Mouse (Mus musculus) layer of hippocampus, adult 11-12 months (tissue): ENCODE measurements around the gene Ptprd.

Experiments used
- DNase-seq: peaks from one replicate; pipeline ENCODE4 v3.0.0; 2022; ENCODE audit warnings: low spot score

Ptprd gene

DNA sequence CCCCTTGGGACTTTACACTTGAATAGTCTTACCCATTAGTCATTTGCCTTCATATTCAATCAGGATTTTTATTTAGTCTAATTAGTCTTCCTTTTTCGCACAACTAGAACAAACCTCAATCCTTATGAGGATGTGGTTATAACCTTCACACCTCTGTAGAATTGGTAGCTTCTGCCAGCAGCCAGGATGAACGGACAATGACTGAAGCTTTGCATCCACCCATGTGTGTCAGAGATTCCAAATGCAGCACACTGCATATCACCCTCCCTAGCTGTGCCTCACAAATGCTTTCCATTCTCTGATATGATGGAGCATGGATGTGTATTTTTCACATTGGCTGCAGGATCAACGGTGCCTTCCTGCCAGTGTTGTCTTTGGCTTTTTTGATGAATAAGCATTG is 1898.0 kb downstream of the Ptprd start:
- DNase-seq: no peak

DNA sequence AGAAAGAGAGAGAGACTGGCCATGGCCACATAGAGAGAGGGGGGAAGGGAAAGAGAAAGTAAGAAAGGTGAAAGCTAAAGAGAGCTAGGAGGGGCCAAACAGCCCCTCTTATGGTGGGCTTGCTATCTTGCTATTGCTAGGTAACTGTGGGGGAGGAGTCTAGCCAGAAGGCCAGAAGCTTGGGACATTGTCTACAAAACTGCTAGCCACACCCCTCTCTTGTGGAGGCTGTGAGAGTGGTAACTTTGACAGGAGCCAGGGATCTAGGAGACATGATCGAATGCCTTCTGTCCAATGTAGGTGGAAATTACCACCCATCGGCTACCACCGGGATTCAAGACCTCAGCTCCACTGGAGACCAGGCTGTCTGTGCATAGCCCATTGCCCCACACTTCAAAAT is 1899.2 kb downstream of the Ptprd start:
- DNase-seq: no peak

DNA sequence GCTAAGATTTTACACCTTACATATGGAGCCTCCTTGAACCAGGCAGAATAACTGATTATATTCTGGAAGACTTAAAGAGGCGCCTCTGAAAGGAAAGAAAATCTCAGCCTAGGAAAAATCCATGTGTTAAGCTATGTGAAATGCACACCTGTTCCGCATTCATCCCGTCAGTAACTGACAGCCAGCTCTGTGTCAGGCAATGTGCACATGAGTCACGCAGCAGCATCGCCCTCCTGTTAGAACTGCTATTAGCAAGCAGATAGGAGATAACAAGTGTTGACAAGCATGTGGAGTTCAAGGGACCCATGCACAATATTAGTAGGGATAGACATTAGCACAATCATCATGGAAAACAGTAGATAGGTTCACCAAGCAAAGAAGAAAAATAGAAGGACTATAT is 1905.8 kb downstream of the Ptprd start:
- DNase-seq: no peak

DNA sequence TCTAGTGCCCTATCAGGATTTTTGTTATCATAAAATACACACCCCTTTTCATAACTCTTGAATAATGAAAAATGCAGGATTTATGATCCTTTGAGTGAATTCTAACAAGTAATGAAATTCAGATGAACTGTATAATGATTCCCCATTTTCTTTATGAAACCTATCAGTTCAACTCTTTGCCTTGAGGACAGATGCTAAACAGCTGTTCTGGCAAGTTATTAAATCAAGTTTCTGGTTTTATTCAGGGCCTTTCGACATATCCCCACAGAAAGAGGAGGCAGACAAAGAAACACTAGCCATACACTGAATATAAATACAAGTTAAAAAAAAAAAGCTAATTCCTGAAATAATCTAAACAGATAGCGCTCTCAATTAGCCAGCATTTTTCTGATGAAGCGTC is 1914.4 kb downstream of the Ptprd start:
- no peak for DNase-seq

DNA sequence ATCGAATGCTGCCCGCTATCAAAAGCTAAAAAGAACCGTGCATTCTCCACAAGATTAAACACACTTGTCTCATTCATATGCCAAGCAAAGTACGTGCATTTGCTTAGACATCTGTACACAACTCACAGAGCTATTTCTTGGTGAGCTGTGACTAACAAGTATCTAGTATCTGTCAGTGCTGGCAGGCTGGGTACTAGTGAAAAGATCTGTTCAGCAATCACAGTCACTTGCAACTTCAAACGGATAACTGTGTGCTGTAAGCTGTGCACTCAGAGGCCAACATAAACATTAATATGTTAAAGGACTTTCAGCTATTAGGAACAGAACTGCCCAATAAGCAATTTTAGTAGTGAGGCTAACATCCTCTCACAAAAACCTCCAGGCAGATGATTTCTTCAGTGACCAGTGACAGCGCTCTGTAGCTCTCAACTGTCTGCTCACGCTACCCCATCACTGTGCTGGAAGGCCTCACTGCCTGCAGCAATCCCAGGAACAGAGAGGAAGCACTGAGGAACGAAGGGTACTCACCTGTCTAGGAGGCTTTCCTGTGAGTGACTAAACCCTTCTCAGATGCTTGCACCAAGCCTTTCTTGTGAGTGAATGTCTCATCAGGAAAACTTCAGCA is 1918.9 kb downstream of the Ptprd start:
- DNase-seq: no peak

DNA sequence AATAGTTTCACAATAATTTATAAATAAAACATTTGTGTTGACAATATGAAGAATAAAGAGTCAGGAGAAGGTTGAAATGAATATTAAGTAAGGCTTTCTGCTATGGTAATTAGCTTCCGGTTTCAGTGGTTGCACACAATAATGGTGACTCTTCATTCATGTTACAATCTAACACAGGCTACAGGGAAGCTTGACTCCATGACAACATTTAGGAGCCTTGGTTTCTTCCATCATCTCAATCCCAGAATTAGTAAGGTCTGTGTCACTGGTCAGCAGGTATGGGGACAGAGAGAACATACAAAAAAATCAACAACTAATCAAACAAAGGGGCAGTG is 1921.3 kb downstream of the Ptprd start:
- no peak for DNase-seq

DNA sequence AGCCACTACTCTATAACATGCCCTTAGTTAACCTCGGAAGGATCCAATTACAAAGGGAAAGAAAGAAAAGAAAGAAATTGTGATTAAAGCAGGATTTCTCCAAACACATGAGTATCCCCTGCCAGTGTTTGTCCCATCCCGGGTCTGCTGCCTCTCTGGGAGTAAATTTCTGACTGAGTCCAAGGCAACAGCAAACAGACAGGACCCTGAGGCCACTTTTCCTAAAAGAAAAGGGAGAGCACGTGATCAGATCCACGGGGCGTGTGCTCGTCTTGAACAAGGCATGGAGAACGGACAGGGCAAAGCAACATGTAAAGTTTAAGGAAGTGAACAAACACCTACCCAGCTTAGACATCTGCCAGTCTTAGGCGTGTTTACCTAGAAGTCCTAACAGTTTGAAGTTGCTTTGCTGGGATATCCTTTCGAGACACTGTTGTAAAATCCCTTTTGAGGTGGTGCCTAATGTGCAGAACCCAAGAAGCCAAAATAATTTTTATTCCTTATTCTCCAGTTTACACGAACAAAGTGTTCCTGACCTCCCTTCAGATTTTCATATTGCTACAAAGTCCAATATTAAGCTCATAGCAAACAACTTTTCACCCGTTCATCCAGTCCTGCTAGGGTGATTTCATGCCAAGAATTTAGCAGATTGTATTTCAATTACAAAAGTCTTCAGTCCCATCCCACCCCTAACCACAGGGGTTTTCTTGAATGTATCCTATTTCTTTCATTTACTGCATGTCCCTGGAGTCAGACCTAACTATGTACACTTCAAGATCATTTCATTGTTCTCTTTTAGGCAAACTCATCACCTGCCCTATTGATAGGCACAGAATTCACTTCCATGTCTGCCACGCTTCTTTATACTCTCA is 1921.9 kb downstream of the Ptprd start:
- no peak for DNase-seq

DNA sequence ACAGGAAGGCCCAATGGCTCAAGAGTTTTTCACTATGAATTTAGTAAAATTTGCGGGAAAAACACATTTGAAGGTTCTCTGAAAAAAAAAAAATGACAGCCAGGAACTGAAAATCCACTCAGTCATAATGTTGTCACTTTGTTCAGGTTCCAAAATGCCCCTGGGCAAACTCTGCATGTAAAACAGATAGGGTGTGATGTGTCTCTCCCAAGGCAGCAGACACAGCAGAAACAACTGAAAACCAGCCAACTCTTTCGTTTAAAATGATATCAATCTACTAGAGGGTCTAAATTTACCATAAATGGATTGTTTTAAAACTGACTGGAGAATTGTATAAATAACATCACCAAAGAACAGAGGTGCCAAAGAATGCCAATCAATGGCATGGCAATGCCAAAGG is 1925.7 kb downstream of the Ptprd start:
- DNase-seq: no peak

DNA sequence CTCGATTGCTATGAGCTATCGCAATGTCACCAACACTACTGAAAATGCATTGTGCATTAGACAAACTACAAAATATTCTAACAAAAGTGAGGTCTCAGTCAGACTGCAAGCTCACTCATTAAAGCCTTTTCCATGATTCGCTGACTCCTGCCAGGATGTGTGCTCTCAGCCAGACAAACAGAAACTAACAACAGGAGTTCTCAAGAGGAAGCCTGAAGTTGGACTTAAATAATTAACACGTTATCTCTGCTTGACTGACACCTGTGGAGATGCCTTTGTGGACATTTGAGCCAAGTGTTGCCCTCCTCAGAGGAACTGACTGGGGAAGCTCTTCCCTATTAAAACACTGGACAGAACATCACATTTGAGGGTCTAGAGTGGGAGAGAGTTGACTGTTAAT is 1928.9 kb downstream of the Ptprd start:
- no peak for DNase-seq

DNA sequence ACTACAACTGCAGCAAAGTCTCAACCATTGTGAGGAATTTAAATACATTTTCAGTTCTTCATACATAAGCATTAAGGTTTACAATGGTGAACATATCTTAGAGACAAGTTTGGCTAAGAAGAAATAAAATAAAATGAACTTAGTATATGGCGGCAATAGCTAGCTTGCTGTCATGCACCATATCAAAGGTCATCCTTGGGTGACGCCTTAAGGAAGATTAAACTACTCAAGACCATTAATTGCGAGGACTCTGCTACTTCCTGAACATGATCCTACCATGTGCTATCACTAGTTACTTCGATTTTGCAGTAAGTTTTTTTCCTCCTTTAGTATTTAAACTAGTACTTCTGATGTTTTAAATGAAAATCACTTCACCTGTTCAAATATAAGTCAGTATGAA is 1949.0 kb downstream of the Ptprd start:
- DNase-seq: no peak

DNA sequence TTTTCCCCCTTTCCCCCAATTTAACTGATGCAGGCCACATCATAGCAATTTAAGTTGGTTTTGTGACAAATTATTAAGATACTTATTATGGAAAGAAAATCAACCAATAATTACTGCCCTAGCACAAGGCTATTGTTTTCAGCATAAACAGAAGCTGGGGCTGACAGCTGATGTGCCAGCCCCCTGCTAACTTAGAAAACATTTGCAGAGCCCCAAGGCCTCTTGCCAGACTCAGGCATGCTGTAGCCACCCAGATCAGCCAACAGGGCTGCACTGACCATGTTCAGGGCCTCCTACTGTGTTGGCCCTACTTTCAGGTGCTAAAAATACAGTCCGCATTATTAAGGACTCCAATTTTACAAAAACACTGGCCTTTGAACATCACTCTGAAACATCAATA is 1951.1 kb downstream of the Ptprd start:
- no peak for DNase-seq

DNA sequence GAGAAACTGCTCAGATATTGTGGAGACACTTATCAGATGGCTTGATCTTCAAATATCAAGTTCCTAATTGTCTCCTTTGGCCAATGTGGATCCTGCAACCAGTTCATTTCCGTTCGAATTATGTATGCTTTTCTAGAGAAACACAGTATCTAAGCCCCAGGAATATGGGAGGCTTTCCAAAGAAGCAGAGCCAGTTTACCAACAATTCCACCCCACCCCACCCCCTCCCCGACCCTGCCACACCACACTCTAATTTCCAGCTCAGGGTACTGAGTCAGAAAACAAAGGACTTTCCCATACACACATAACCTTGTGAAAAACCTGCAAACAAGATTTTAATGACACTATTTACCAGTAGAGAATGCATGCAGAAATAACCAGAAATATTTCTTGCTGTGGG is 1951.5 kb downstream of the Ptprd start:
- DNase-seq: no peak

DNA sequence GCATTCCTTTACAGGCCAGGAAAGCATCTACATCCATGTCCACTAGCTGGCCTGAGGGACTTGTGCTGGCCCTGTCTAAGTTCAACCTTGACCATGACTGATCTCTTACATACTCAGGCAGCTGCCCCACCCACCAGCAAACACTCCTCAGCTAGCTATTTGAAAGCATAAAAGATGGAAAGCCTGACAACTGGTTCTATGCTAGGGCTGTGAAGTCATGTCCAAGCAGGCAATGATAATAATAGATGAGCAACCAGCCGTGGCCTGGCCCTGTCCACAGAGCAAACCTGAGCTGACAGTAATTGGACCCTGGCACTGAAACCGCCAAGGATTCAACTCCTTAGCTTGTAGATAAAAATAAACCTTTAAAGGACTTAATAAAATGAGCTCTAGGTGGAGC is 1952.1 kb downstream of the Ptprd start:
- no peak for DNase-seq

DNA sequence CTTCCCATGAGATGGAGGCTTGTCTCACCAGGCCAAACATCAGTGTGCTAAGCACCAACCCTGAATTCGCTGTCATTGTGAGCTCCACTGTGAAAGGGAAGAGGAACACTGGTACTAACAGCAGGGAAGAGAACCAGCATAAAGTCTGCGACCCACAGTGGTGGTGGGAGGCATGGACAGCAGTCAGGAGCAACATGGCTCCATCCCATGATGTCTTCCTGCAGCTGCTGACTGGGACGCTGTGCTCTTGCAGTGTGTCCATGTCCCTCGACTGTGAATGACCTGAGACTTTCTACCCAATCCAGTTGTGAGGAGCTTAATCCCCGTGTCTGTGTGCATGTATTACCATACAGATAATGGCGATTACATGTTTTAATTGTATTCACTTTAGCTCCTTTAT is 1967.4 kb downstream of the Ptprd start:
- DNase-seq: no peak

DNA sequence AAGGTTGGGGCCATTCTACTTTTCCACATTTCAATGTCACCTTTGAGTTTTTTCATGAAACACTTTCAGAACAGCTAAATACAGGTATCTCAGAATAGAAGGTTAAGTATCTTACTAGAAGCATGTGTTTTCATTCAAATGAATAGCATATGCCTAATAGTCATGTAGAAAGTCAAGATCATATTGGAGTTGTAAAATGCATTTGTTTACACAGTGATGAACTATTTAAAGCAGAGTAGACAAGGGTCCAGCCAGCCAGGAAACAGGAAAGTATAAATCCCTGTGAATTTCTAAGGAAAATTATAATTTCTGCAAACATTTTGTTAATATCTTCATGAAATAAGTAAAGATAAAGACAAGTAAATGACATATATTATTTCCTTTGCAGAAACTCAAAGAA is 1970.2 kb downstream of the Ptprd start:
- DNase-seq: no peak

DNA sequence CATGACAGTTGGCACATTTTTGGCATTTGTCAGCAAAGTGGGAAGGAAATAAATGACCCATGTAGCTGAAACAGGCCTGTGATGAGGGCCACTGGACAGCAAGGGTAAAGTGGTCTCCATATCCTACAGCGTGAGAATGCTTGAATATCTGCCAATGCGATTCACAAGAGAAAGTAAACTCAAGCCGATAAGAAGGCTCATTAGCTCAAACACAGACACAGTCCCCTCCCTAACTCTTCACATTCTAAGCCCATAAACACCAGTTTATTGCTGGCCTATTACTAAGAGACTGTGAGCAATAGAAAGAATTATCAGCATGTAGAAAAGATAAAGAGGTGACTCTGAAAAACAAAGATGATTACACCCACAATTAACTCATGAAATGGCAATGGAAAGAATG is 1970.6 kb downstream of the Ptprd start:
- no peak for DNase-seq

DNA sequence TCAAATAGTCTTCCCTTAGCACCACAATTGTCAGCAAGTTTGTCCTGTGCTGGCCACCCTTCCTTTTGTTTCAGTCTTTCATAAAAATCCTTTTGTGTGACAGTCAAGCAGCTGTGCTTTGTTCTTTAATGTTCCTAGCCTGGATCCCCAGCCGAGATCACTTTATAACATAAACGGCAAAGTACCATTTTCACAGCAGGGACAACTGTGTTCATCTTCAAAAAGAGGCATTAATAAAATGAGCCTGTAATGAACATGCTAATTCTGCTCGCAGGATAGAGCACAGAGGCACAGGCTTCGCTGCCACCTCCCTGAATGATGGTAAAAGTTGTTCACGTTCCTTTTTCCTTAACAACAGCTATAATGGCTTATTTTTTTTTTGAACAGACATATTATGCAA is 1972.7 kb downstream of the Ptprd start:
- no peak for DNase-seq

DNA sequence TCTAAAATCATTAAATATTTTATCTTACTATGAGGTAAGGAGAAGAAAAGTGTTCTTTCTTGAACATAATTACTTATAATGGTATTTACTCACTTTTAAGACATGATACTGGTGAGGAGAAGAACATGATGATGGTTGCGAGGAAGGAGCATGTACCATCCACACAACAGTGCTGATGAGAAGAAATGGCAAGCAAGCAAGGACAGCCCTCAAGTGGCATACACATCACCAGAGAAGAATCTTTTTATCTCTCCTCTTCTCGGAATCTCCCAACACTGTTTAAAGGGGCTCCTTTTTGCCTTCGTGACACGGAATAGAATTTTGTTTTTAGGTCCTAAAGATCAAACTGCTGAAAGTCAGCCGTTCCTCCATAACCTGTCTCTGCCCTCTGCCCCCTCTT is 1973.2 kb downstream of the Ptprd start:
- no peak for DNase-seq

DNA sequence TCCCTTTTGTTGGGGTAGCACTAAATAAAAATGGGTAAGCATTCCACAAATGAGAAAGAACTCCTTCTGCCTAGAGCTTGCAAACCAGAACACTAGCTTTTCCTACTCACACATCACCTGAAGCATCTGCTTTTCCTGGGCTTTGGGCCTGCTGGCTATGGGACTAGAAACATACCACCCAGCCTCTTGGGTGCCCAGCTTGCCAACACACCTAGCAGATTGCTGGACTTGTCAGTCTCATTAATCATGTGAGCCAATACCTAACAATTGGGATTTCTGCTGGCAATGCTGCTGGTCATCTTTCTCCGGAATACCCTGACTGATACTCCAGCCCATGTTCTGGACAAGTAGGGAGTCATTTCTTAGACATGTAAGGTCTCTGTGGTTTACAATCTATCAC is 1973.9 kb downstream of the Ptprd start:
- DNase-seq: no peak

DNA sequence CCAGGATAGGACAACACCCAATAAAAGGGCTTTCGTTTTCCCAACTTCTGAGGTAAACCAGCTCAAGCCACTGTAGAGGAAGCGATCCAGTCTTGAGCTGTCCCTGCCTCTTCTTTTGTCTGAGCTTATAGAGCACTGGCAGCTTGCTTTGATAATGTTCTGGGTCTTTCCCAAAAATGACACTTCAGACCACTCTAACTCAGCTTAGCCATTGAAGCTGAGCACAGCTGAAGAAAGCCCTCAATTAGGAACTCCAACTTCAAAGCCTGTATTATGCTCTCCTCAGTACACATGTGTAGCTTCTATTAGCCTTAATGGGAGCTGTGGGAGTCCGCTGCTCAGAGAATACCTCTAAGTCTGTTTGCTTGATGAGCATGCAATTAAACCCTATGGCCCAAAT is 1988.0 kb downstream of the Ptprd start:
- DNase-seq: no peak

DNA sequence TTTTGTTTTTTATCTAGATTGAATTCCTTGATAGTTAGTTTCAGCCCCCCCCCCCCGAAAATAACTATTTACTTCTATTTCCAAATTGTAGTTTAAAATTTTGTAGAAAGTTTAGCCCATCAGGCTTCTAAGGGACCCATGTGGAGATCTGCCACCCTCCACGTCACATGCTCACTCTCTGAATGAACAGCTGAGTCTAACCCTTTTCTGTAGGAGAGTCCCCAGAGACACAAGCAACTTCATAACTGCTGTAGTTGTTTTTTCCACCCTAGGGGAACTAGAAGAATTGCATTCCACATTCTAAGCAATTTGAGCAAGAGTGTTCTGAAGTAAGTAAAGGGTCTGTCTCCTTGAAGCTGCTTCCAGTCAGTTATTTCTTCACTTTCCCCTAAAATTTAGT is 1989.2 kb downstream of the Ptprd start:
- DNase-seq: no peak

DNA sequence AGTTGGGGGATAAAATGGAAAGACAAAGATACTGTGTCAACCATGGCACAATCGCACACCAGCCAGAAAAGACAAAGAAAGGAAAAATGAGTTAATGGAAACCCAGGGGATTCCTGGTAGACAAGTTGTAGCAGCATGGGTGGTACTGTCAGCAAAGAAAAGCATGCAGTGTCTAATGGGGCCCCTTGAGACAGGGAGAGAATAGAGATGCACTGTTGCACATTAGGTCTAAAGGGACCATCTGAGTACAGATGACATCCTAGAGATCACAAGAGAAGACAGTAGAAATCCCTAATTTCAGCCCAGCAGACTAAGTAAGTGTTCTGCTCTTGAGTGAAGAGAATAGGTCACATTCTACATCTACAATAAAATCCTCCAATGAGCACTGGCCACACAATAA is 1993.7 kb downstream of the Ptprd start:
- DNase-seq: no peak

DNA sequence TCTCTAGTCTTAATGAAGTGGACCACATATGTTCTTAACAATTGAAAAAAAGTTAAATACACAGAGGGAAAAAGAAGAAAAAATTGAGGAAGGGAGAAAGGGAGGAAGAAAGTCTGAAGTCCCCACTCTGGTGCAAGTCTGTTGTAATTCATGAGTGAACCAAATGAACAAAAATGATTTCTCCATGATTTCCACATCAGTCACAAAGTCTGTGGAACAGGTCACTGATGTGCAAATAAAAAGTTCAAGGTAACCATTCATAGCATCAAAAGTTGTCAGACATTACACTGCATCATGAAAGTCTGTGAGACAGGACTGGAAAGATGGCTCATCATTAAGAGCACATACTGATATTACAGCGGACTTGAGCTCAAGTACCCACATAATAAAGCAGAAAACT is 1996.6 kb downstream of the Ptprd start:
- no peak for DNase-seq

DNA sequence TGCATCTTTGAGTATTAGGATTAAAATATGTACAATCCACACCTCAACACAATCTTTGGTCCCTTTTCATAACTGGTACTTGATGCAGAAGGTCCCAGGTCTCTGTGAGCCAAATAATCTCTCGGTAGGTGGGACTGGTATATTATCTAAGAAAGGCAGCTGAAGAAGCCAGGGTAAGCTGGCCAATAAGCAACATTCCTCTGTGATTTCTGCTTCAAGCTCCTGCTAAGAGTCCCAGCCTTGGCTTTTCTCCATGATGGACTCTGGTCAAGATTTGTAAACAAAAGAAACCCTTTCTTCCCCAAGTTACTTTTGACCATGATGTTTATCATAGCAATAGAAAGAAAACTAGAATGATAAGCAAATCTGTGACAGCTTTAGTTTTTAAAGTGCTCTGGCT is 2012.4 kb downstream of the Ptprd start:
- DNase-seq: no peak
